Mouse (Mus musculus): ENCODE measurements around the gene Aak1. TPM values are rescaled to one million over a fixed set of nuclear protein-coding genes. Genes with fewer than 3 reads are reported as not detected.

The Aak1 gene
- total RNA-seq, 4 experiments from 2014 or later, result 75.9 to 93.5 (median 92.3) TPM

DNA sequence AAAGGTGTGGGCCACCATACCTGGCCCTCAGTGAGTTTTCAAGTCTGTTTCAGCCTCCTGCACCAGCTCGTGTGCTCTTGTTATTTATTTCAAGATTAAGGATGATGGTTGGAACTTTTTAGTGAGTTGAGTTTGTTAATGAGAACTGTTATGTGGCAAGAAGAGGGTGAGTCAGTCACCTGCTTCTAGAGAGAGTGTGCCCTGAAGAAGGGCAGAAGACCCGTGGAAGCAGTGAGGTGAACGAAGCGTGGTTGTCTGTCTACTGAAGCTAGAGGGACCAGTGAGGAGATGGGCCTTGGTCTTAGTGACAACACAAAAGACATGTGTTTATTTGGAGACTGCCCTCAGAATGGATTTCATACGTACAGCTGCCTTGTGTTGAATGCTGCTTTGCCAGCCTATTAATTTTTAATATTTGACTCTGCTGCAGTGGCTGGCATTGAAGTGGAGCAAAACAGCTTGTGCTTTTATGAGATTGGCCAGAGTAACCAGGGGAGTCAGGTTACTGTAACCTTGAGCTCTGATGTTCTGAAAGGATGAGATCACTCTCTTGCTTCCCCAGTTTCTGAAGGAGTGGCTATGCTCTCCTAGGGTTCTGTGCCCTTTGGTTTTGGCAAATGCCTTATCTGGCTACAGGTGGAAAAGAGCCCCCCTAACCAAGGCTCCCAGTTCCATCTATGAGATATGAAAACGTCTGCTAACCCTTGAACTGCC is 36.7 kb downstream of the Aak1 start:
- peak; percentile 28 for DNase-seq (ENCODE audit: low spot score)

GRCm38 (mm10) chr6:86886803-86887202 is 37.5 kb downstream of the Aak1 start:
- no peak for DNase-seq (ENCODE audit: low spot score)

GRCm38 (mm10) chr6:86897520-86897919 is 48.2 kb downstream of the Aak1 start:
- no peak for DNase-seq (ENCODE audit: low spot score)

- DNase-seq (ENCODE audit: low spot score), result no peak
Measured at GRCm38 (mm10) chr6:86899053-86899452, 49.7 kb downstream of the Aak1 start.

DNA sequence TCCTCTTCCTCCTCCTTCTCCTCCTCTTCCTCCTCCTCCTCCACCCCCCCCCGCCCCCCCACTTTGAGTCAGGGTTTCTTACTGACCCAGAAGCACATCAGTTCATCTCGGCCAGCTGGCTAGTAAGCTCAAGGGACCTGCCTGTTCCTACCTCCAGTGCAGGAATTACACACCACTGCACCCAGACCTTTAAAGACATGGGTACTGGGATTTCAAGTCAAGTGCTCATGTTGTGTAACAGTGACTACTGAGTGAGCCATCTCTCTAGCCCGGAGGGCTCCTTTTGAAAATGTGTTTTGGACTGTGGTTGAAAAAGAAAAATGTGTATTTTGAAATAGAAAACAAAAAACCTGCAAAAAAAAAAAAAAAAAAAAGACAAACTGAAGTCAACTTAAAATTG is 50.6 kb downstream of the Aak1 start:
- DNase-seq (ENCODE audit: low spot score), result no peak

DNA sequence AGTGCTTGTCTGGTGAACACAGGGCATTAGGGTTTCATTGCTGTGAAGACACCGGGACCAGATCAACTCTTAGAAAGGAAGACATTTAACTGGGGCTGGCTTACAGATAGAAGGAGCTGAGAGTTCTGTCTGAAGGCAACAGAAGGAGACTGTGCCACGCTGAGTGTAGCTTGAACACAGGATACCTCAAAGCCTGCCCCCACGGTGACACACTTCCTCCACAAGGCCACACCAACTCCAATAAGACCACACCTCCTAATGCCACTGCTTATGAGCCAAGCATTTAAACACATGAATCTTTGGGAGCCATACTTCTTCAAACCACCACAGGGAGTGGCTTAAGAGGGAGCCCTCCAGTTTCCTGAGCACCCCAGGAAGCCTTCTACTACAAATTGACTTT is 51.2 kb downstream of the Aak1 start:
- no peak for DNase-seq (ENCODE audit: low spot score)

GRCm38 (mm10) chr6:86905500-86905899 is 56.2 kb downstream of the Aak1 start:
- DNase-seq (ENCODE audit: low spot score), result peak; percentile 44

DNA sequence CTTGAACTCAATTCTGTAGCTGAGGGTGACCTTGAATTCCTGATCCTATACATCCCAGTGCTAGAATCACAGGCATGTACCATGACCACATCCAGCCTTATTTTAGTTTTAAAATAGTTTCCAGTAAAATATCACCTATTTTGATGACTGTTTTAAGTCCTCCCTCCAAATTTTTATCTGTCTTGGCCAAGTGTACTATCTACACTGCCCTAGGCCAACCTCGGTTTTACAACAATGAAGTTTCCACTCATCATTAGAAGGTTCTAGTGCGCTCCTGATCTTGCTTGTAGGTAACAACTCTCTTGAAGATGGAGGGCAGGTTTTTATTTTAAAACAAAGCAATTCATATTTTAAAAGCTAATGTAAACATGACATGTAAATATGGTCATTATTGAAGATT is 57.9 kb downstream of the Aak1 start:
- no peak for DNase-seq (ENCODE audit: low spot score)

GRCm38 (mm10) chr6:86908561-86909150 is 59.3 kb downstream of the Aak1 start:
- DNase-seq (ENCODE audit: low spot score), result no peak

DNA sequence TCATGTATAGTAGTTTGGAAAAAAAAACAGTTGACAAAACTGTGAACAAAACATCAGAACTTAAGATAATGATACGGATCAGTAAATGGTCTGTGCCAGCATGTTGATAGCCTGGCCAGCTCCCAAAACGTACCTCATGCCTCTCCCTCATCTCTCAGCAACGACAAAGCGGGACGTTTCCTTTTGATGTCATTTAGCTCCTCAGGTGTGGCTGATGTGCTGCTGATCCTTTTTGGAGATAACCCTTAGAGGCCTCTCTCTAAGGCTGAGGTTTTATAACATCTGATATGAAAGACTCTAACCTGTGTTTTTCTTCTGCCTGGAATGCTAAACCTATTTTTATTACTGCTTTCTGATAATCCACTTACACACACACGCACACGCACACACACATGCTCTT is 60.6 kb downstream of the Aak1 start:
- DNase-seq (ENCODE audit: low spot score), result no peak

DNA sequence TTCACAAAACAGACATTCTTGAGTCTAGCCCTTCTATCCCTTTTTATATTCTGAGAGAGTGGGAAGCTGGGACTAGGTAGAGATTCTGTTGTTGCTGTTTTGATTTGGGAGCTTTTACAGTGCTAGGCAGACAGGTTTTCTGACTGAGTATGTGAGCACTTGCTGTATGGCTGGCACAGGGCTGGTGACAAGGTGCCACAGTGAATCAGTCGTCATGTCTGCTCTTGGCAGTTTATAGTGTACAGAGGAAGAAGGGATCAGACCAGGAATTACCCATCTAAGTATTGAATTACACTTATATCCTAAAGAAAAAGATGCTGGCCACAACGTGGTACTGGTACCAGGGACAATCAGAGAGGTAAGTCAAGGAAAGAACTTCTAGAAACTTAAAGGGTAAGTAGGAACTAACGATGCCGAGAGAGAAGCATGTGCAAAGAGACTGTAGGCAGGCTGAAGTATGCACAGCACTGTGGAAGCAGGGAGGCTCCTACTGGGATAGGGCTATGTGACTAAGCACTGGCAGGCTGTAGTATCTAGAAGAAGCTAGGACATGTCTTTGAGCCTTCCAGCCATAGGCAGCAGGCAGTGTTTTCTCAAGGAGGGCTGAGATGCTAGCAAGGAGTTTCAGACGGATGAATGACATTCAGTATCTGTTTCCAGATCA is 67.0 kb downstream of the Aak1 start:
- DNase-seq (ENCODE audit: low spot score), result no peak

- DNase-seq (ENCODE audit: low spot score), result peak; percentile 40
Measured at GRCm38 (mm10) chr6:86917231-86917630, 67.9 kb downstream of the Aak1 start.

- peak; percentile 69 for DNase-seq (ENCODE audit: low spot score)
Measured at GRCm38 (mm10) chr6:86918058-86918835, 68.9 kb downstream of the Aak1 start.

DNA sequence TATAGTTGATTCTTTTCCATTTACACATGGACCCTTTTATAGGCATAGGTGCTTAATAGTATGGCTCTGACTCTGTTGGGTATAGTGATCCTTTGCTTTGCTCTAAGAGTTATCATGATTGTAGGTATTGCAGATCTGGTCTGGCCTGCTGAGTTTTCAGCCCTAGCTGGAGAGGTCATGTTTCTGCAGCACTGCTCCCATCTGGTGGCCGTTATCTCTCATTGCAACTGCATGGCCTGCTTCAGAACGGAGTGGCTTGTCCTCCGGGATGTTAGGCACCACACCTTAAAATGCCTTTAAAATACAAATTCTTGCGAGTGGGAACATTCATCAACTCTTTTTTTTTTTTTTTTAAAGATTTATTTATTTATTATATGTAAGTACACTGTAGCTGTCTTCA is 72.6 kb downstream of the Aak1 start:
- DNase-seq (ENCODE audit: low spot score), result peak; percentile 72

GRCm38 (mm10) chr6:86924746-86925145 is 75.4 kb downstream of the Aak1 start:
- no peak for DNase-seq (ENCODE audit: low spot score)

DNA sequence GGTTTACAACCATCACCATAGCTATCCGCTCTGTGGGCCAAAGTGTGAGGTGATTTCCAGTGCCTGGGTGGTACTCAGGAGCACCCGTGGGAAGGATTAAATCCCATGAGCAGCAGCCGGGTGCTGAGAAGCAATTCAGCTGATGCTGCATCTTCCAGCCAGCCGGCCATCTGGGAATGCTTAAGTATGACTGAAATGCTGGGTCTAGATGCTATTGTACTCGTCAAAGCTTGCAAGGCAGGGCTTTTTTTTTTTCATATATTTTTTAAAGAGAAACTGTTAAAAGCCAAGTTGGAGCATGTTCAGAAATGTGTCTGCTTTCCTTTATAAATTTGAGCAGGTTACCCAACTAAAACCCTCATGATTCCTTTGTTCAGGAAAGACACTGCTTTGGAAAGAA is 85.2 kb downstream of the Aak1 start:
- DNase-seq (ENCODE audit: low spot score), result no peak

GRCm38 (mm10) chr6:86939797-86940196 is 90.5 kb downstream of the Aak1 start:
- no peak for DNase-seq (ENCODE audit: low spot score)

- DNase-seq (ENCODE audit: low spot score), result no peak
Measured at GRCm38 (mm10) chr6:86940966-86941365, 91.6 kb downstream of the Aak1 start.

- no peak for DNase-seq (ENCODE audit: low spot score)
Measured at GRCm38 (mm10) chr6:86947100-86947499, 97.8 kb downstream of the Aak1 start.

DNA sequence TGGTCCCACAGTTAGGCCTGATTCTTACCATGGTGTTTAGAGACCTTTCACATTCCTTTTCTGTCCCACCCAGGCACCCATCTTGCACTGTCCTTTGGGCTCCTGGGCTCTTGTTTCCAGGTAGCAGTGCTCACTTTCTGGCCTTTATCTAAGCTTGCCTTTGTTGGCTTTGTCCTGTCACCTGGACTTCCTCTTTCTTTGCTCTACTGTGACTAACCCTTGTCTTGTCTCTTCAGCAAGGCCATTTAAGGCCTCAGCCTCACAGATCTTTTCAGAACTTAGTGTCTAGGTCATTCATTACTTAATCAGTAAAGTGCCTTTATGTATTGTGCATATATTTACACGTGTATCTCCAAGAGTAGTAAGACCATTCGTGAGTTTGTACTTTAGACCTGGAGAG is 99.4 kb downstream of the Aak1 start:
- DNase-seq (ENCODE audit: low spot score), result no peak

DNA sequence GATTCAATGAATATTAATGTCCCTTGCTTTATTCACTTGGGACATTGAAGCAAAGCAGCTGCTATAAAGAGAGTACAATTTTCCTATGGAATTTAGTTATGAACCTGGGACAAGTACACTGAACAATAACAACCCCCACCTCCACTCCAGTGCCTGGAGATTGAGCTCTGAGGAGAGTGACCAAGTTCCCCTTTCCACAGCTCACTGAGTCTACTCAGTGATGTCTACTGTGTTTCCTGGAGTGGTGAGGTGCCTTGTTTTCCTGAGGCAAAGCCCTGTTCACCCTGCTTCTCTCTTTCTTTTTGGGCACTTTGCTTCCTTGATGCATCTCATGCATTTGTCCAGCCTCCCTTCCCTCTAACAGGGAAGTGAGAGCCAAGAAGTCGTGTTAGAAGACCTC is 100.8 kb downstream of the Aak1 start:
- DNase-seq (ENCODE audit: low spot score), result no peak

DNA sequence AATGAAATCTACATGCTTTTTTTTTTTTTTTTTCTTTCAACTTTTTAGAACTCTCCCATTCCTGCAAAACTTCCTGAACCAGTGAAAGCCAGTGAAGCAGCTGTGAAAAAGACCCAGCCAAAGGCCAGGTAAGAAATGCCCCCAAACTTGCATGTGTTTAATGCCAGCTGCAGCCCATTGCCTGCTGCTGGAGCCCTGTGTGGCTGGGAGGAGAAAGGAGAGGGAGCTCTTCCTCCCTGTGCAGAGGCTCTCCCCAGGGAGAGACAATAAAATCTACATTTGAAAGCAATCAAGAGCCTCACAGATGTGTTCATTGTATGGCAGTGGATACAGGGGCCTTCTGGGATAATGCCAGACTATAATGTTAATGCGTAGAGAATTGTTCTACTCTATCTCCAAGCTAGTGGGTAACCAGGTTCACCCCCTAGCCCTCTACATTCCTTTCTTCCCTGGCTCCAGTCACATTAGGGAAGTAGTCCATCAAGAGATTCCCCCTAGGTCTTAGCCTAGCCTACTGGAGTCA is 101.5 kb downstream of the Aak1 start:
- DNase-seq (ENCODE audit: low spot score), result no peak

Measured in heart, adult 8-10 months (tissue).